8 mouse cellular contexts compared by ENCODE assay signal in genomic region chr5:103659571-103659970, GRCm38 (mm10). TPM values are rescaled to one million over a fixed set of nuclear protein-coding genes. Genes with fewer than 3 reads are reported as not detected.
A peak's percentile ranks its signal among the peaks of the same experiment; 100 is the strongest.
DNase-seq lines count a peak whose midpoint lies in the region; ATAC-seq and TF ChIP-seq lines count a peak whose summit lies in the region.
"Had no signal": no experiment of that assay in that cellular context is flagged by ENCODE, and none has a peak within 500 bp of the region (broad histone marks: within the 10 kb centered on the region; RNA-seq: fewer than 3 reads in every experiment).

No protein-coding gene starts in this region.

- H3K27ac ChIP-seq in intestine, postnatal 0 days (ENCODE audit: low read depth, low read length), result no peak overlapping the region
- H3K27ac ChIP-seq in intestine, embryonic 15.5 days, result no peak overlapping the region
- no peak overlapping the region for H3K27ac ChIP-seq in cortical plate, adult 2 months (ENCODE audit: insufficient read depth, low read length)

- no peak for ATAC-seq in intestine, postnatal 0 days
- no peak for ATAC-seq in intestine, embryonic 15.5 days

- peak; percentile 90 for DNase-seq in 3T3-L1 (ENCODE audit: low read depth, low spot score)
- DNase-seq in retina, adult 2 months (ENCODE audit: low read depth, low spot score), result peak; percentile 43
- DNase-seq in adrenal gland, adult 18-20 months (ENCODE audit: low spot score in 2 of 2), result no peak

- TF ChIP-seq POLR2A in cortical plate, adult 2 months (IDR thresholded peaks at IDR 0.05; ENCODE audit: extremely low read depth, insufficient read depth, low read length), result no peak

- peak; percentile 81 for TF ChIP-seq CTCF in intestine, postnatal 0 days (IDR thresholded peaks at IDR 0.05; ENCODE audit: low read depth)
- peak; percentile 1 for TF ChIP-seq CTCF in C2C12 (IDR thresholded peaks at IDR 0.05; ENCODE audit: control insufficient read depth, insufficient read depth, insufficient read length)
- 0 out of 2 replicates have a peak, but pooled peaks have one; percentile 4 for TF ChIP-seq CTCF in cortical plate, adult 2 months (IDR thresholded peaks at IDR 0.05; ENCODE audit: extremely low read depth, insufficient read depth, low read length)

- no peaks in the 10 kb centered on the region for H3K36me3 ChIP-seq in intestine, postnatal 0 days (ENCODE audit: control insufficient read depth, insufficient read depth)
- H3K36me3 ChIP-seq in intestine, embryonic 15.5 days, result no peaks in the 10 kb centered on the region
- H3K36me3 ChIP-seq in C2C12 (ENCODE audit: control insufficient read depth, insufficient read depth), result no peaks in the 10 kb centered on the region

- no peak overlapping the region for H3K4me2 ChIP-seq in intestine, postnatal 0 days (replicated peaks; ENCODE audit: low read depth)
- no peak overlapping the region for H3K4me2 ChIP-seq in intestine, embryonic 15.5 days (replicated peaks)

- no peaks in the 10 kb centered on the region for H3K9me3 ChIP-seq in intestine, postnatal 0 days (ENCODE audit: control insufficient read depth)
- H3K9me3 ChIP-seq in intestine, embryonic 15.5 days, result no peaks in the 10 kb centered on the region

- no peaks in the 10 kb centered on the region for H3K79me3 ChIP-seq in C2C12 (ENCODE audit: low read depth)

- 31% methylated on average over 3 of the region's 3 CpGs for WGBS in intestine, postnatal 0 days
- WGBS in intestine, embryonic 15.5 days, result 34% methylated on average over 3 of the region's 3 CpGs

- H3K79me2 ChIP-seq in C2C12 (ENCODE audit: control insufficient read depth, insufficient read depth), result no peaks in the 10 kb centered on the region

- H3K4me1 ChIP-seq in intestine, postnatal 0 days (replicated peaks; ENCODE audit: control insufficient read depth, insufficient read depth, low read length), result 0 out of 2 replicates have a peak, but pooled peaks cover 5% of the 10 kb centered on the region
- 0 out of 2 replicates have a peak, but pooled peaks cover 4% of the 10 kb centered on the region for H3K4me1 ChIP-seq in intestine, embryonic 15.5 days (replicated peaks)
- H3K4me1 ChIP-seq in cortical plate, adult 2 months (ENCODE audit: control insufficient read depth, insufficient read depth, low read length), result no peaks in the 10 kb centered on the region

- H3K9ac ChIP-seq in intestine, postnatal 0 days (ENCODE audit: low read depth, low read length), result no peak overlapping the region
- H3K9ac ChIP-seq in intestine, embryonic 15.5 days, result no peak overlapping the region

- no peaks in the 10 kb centered on the region for H3K27me3 ChIP-seq in intestine, postnatal 0 days (replicated peaks; ENCODE audit: control insufficient read depth, insufficient read depth, low read length)
- H3K27me3 ChIP-seq in intestine, embryonic 15.5 days (replicated peaks), result no peaks in the 10 kb centered on the region
- peaks cover 5% of the 10 kb centered on the region for H3K27me3 ChIP-seq in C2C12 (ENCODE audit: control insufficient read depth, insufficient read depth, insufficient read length)

- no peak overlapping the region for H3ac ChIP-seq in C2C12 (ENCODE audit: control insufficient read depth, insufficient read length, low read depth)

- no peak overlapping the region for H3K4me3 ChIP-seq in intestine, postnatal 0 days (ENCODE audit: low read depth, low read length)
- H3K4me3 ChIP-seq in intestine, embryonic 15.5 days (replicated peaks), result no peak overlapping the region
- H3K4me3 ChIP-seq in C2C12 (ENCODE audit: insufficient read depth, poor library complexity, severe bottlenecking), result no peak overlapping the region
- no peak overlapping the region for H3K4me3 ChIP-seq in cortical plate, adult 2 months (ENCODE audit: insufficient read depth, low read length)
- H3K4me3 ChIP-seq: megakaryocyte, embryonic 14.5 days had no signal

TF ChIP-seq in C2C12, 6 proteins besides CTCF, POLR2A, EP300 and RAD21:
- TF ChIP-seq MAX (IDR thresholded peaks at IDR 0.05) (no peak), USF1 (IDR thresholded peaks at IDR 0.05; ENCODE audit: low read depth) (no peak)
TF ChIP-seq in C2C12: peak in this region for 0.

RNA-seq across cellular contexts. Expression of gene 1700016H13Rik, which starts 3.8 kb away (rescaled TPM):
- 0.23 TPM in 1 of 2 replicates, not detected in the other for polyA plus RNA-seq in intestine, postnatal 0 days (2015; fragmentation: Nextera tagmentation; extraction: Ambion mirVana)
- polyA plus RNA-seq in intestine, embryonic 15.5 days (2015; fragmentation: Nextera tagmentation; extraction: Ambion mirVana), result 0.19 and 0.28 TPM in 2 replicates
- not detected for polyA plus RNA-seq in C2C12 (2012; fragmentation: generic; extraction: Trizol)
- polyA plus RNA-seq in cortical plate, adult 2 months (2012; rRNA removed), result not detected in 2 replicates
- not detected for total RNA-seq in adrenal gland, adult 18-20 months (2021)

RNA-seq across cellular contexts. Expression of gene Slc10a6, which starts 30.4 kb away (rescaled TPM):
- polyA plus RNA-seq in intestine, postnatal 0 days (2015; fragmentation: Nextera tagmentation; extraction: Ambion mirVana), result 0.38 and 0.56 TPM in 2 replicates
- 0.49 and 0.68 TPM in 2 replicates for polyA plus RNA-seq in intestine, embryonic 15.5 days (2015; fragmentation: Nextera tagmentation; extraction: Ambion mirVana)
- polyA plus RNA-seq in C2C12 (2012; fragmentation: generic; extraction: Trizol), result 0.02 TPM
- polyA plus RNA-seq in cortical plate, adult 2 months (2012; rRNA removed), result 0.04 TPM in 1 of 2 replicates, not detected in the other
- total RNA-seq in adrenal gland, adult 18-20 months (2021), result 1 to 10 TPM; 3.1 to 3.4 TPM

RNA-seq across cellular contexts. Expression of gene Aff1, which starts 32.6 kb away (rescaled TPM):
- 5.8 and 6.8 TPM in 2 replicates for polyA plus RNA-seq in intestine, postnatal 0 days (2015; fragmentation: Nextera tagmentation; extraction: Ambion mirVana)
- polyA plus RNA-seq in intestine, embryonic 15.5 days (2015; fragmentation: Nextera tagmentation; extraction: Ambion mirVana), result 5.3 TPM in 2 replicates
- 10.0 TPM for polyA plus RNA-seq in C2C12 (2012; fragmentation: generic; extraction: Trizol)
- 3.4 and 3.6 TPM in 2 replicates for polyA plus RNA-seq in cortical plate, adult 2 months (2012; rRNA removed)
- total RNA-seq in adrenal gland, adult 18-20 months (2021), result 10 to 100 TPM; 40.3 to 43.8 TPM

Comparison
In these comparisons a context has a peak if more than half of its experiments do, and no peak if none do; other contexts are left out.
1. CTCF ChIP-seq: peak in every context shown above with its lines; median percentile 81 in intestine, postnatal 0 days; 4 in cortical plate, adult 2 months; 1 in C2C12.
2. DNase-seq: peak in 3T3-L1 (single experiment) and retina, adult 2 months (single experiment); none in adrenal gland, adult 18-20 months (0 of 2).